In genomic region chr10:24133132-24133531, GRCm38 (mm10) we compare ENCODE assay signal across 18 mouse cellular contexts. TPM values are rescaled to one million over a fixed set of nuclear protein-coding genes. Genes with fewer than 3 reads are reported as not detected.
A peak's percentile ranks its signal among the peaks of the same experiment; 100 is the strongest.
DNase-seq lines count a peak whose midpoint lies in the region; ATAC-seq and TF ChIP-seq lines count a peak whose summit lies in the region.
"Had no signal": no experiment of that assay in that cellular context is flagged by ENCODE, and none has a peak within 500 bp of the region (broad histone marks: within the 10 kb centered on the region; RNA-seq: fewer than 3 reads in every experiment).

No protein-coding gene starts in this region.

- intact Hi-C loops in heart, postnatal 10 days (cut with DNase I): loop anchor here (5.0 kb wide), 1 partner anchor 156 kb away; no protein-coding TSS in a partner anchor

- TF ChIP-seq POLR2A in CH12.LX (IDR thresholded peaks at IDR 0.05; ENCODE audit: low read depth, low read length): no peak

- H3K4me3 ChIP-seq in heart, embryonic 10.5 days: no peak overlapping the region
- no peak overlapping the region for H3K4me3 ChIP-seq in CH12.LX (replicated peaks in 1 of 3; ENCODE audit: low read depth in 2 of 3, low read length in 2 of 3, poor library complexity in 1 of 3)
- peak overlapping the region; percentile 74 for H3K4me3 ChIP-seq in megakaryocyte, embryonic 14.5 days (replicated peaks)
- H3K4me3 ChIP-seq: erythroblast, embryonic 14.5 days; kidney, embryonic 15.5 days; myocyte had no signal

- no peak for TF ChIP-seq RAD21 in CH12.LX (IDR thresholded peaks at IDR 0.05; ENCODE audit: low read depth, low read length)

- dilution Hi-C loops in CH12.LX (cut with MboI; ENCODE audit: extremely low pct_ligation_motif_present, extremely low pct_unique_long_range_greater_than_20kb, low sequenced_read_pairs): no loop called here

- ATAC-seq in hematopoietic stem cell, adult 5-6 weeks (replicated peaks in 1 of 2; ENCODE audit: insufficient read depth in 1 of 2, low FRiP score in 2 of 2, low TSS enrichment in 1 of 2, low read depth in 1 of 2, poor library complexity in 2 of 2, severe bottlenecking in 2 of 2): peak; percentile 82 to 90
- ATAC-seq in erythroid progenitor cell, adult 5-6 weeks (replicated peaks; ENCODE audit: low FRiP score, poor library complexity, severe bottlenecking): no peak

- TF ChIP-seq EP300 in CH12.LX (IDR thresholded peaks at IDR 0.05; ENCODE audit: low read length): peak; percentile 35; the same call in 1 of the 2 replicates

- in situ Hi-C loops in CH12.LX (cut with MboI; ENCODE audit: low pct_ligation_motif_present, low pct_unique_long_range_greater_than_20kb, low sequenced_read_pairs): loop anchor here (25.0 kb wide), 1 partner anchor 321 kb away; no protein-coding TSS in a partner anchor

- DNase-seq in heart, embryonic 10.5 days (ENCODE audit: low spot score): no peak
- DNase-seq in heart, postnatal 10 days: no peak
- DNase-seq in CH12.LX (ENCODE audit: extremely low read depth): peak; percentile 57
- no peak for DNase-seq in left cerebral cortex, adult 18-20 months (ENCODE audit: low spot score in 2 of 2)
- DNase-seq in left cerebral cortex, adult 11 months (ENCODE audit: low spot score): no peak
- DNase-seq: adrenal gland, postnatal 14 days; cerebellum, adult 11-12 months had no signal

- no peaks in the 10 kb centered on the region for H3K79me2 ChIP-seq in CH12.LX (replicated peaks; ENCODE audit: control insufficient read depth, extremely low read depth, insufficient read depth, poor library complexity, severe bottlenecking)

- peaks cover 17% of the 10 kb centered on the region for H3K4me1 ChIP-seq in heart, embryonic 10.5 days
- peaks cover 0 to 17% of the 10 kb centered on the region in 2 experiments; a peak in 2 of 4 replicates for H3K4me1 ChIP-seq in CH12.LX (ENCODE audit: control insufficient read depth in 1 of 2, insufficient read depth in 2 of 2)
- peaks cover 36% of the 10 kb centered on the region for H3K4me1 ChIP-seq in megakaryocyte, embryonic 14.5 days

- 24% methylated on average over 2 of the region's 2 CpGs for WGBS in heart, embryonic 10.5 days

- no peak for TF ChIP-seq CTCF in CH12.LX (conservative IDR thresholded peaks at IDR 0.05 in 1 of 2, IDR thresholded peaks at IDR 0.05 in 1 of 2; ENCODE audit: low read depth in 2 of 2, low read length in 2 of 2)

- no peak overlapping the region for H3K9ac ChIP-seq in CH12.LX (ENCODE audit: insufficient read depth, low read depth)
- H3K9ac ChIP-seq: kidney, embryonic 15.5 days had no signal

- H3K9me3 ChIP-seq in heart, embryonic 10.5 days: no peaks in the 10 kb centered on the region
- no peaks in the 10 kb centered on the region for H3K9me3 ChIP-seq in CH12.LX (replicated peaks; ENCODE audit: low read length)
- H3K9me3 ChIP-seq in megakaryocyte, embryonic 14.5 days: no peaks in the 10 kb centered on the region
- H3K9me3 ChIP-seq: kidney, embryonic 15.5 days had no signal

- H3K27me3 ChIP-seq in heart, embryonic 10.5 days (ENCODE audit: insufficient read depth, poor library complexity, severe bottlenecking): no peaks in the 10 kb centered on the region
- no peaks in the 10 kb centered on the region for H3K27me3 ChIP-seq in CH12.LX (replicated peaks)
- no peaks in the 10 kb centered on the region for H3K27me3 ChIP-seq in megakaryocyte, embryonic 14.5 days (replicated peaks)
- H3K27me3 ChIP-seq: kidney, embryonic 15.5 days had no signal

- no peaks in the 10 kb centered on the region for H3K36me3 ChIP-seq in heart, embryonic 10.5 days
- no peaks in the 10 kb centered on the region for H3K36me3 ChIP-seq in CH12.LX (replicated peaks in 1 of 2; ENCODE audit: control insufficient read depth in 1 of 2, insufficient read depth in 1 of 2, low read length in 1 of 2)
- H3K36me3 ChIP-seq in megakaryocyte, embryonic 14.5 days (replicated peaks; ENCODE audit: low read length): no peaks in the 10 kb centered on the region
- H3K36me3 ChIP-seq: kidney, embryonic 15.5 days had no signal

- H3K27ac ChIP-seq in heart, embryonic 10.5 days: peak overlapping the region; percentile 42; the same call in 1 of the 2 replicates
- no peak overlapping the region for H3K27ac ChIP-seq in CH12.LX (ENCODE audit: insufficient read depth, low read depth)

- H3K4me2 ChIP-seq in CH12.LX (ENCODE audit: insufficient read depth, low read depth, poor library complexity, severe bottlenecking): no peak overlapping the region; the same call in 1 of the 2 replicates
- H3K4me2 ChIP-seq: kidney, embryonic 15.5 days had no signal

TF ChIP-seq in CH12.LX, 34 proteins besides CTCF, POLR2A, EP300 and RAD21:
- TF ChIP-seq ELF1 (IDR thresholded peaks at IDR 0.05; ENCODE audit: low read depth, low read length): peak; percentile 69
- peak; percentile 53; the same call in 1 of the 2 replicates for TF ChIP-seq MXI1 (IDR thresholded peaks at IDR 0.05; ENCODE audit: low read depth, low read length)
- TF ChIP-seq MYC (IDR thresholded peaks at IDR 0.05; ENCODE audit: low read depth, low read length): no peak
- TF ChIP-seq HCFC1 (IDR thresholded peaks at IDR 0.05; ENCODE audit: low read depth, low read length): peak; percentile 45
- 0 out of 2 replicates have a peak, but pooled peaks have one; percentile 23 for TF ChIP-seq TBP (conservative IDR thresholded peaks at IDR 0.05; ENCODE audit: low read depth, low read length)
- TF ChIP-seq ZNF384 (IDR thresholded peaks at IDR 0.05; ENCODE audit: low read depth, low read length): no peak
- peak; percentile 56; the same call in 1 of the 2 replicates for TF ChIP-seq MAZ (IDR thresholded peaks at IDR 0.05; ENCODE audit: low read depth, low read length)

RNA-seq across cellular contexts. Expression of gene Stx7, which starts 16.0 kb away (rescaled TPM):
- 78.7 and 81.8 TPM in 2 replicates for polyA plus RNA-seq in heart, embryonic 10.5 days (2016; fragmentation: Nextera tagmentation; extraction: Ambion mirVana)
- 10 to 100 TPM; 44.9 to 54.6 TPM for total RNA-seq in heart, postnatal 10 days (2021)
- total RNA-seq in CH12.LX (2012; rRNA removed) (92.8 and 117 TPM in 2 replicates), CH12.LX (2014; rRNA removed) (176 and 194 TPM in 2 replicates)
- polyA plus RNA-seq in CH12.LX (2012; ENCODE audit: insufficient read length, low read depth): 102 TPM in 2 replicates
- total RNA-seq in hematopoietic stem cell, adult 5-6 weeks (2017): 38.7 and 44.2 TPM in 2 replicates
- polyA plus RNA-seq in megakaryocyte, embryonic 14.5 days (2012; ENCODE audit: insufficient read depth, low replicate concordance): 109 and 228 TPM in 2 replicates
- total RNA-seq in erythroid progenitor cell, adult 5-6 weeks (2015; ENCODE audit: low replicate concordance): 10.8 and 21.4 TPM in 2 replicates
- 30.8 and 35.2 TPM in 2 replicates for total RNA-seq in erythroid progenitor cell, adult 5-6 weeks (2017; ENCODE audit: low replicate concordance)
- 100 to 1,000 TPM; 136 to 139 TPM for total RNA-seq in left cerebral cortex, adult 18-20 months (2021)

RNA-seq across cellular contexts. Expression of gene Taar9, which starts 23.8 kb away (rescaled TPM):
- polyA plus RNA-seq in heart, embryonic 10.5 days (2016; fragmentation: Nextera tagmentation; extraction: Ambion mirVana): not detected in 2 replicates
- not detected for total RNA-seq in heart, postnatal 10 days (2021)
- total RNA-seq in CH12.LX (2012; rRNA removed) (not detected in 2 replicates), CH12.LX (2014; rRNA removed) (not detected in 2 replicates)
- not detected in 2 replicates for polyA plus RNA-seq in CH12.LX (2012; ENCODE audit: insufficient read length, low read depth)
- total RNA-seq in hematopoietic stem cell, adult 5-6 weeks (2017): not detected in 2 replicates
- not detected in 2 replicates for polyA plus RNA-seq in megakaryocyte, embryonic 14.5 days (2012; ENCODE audit: insufficient read depth, low replicate concordance)
- not detected in 2 replicates for total RNA-seq in erythroid progenitor cell, adult 5-6 weeks (2015; ENCODE audit: low replicate concordance)
- not detected in 2 replicates for total RNA-seq in erythroid progenitor cell, adult 5-6 weeks (2017; ENCODE audit: low replicate concordance)
- total RNA-seq in left cerebral cortex, adult 18-20 months (2021): not detected
- total RNA-seq: adrenal gland, postnatal 14 days; heart, adult 8-10 months; left cerebral cortex, postnatal 36 days; megakaryocyte-erythroid progenitor cell, adult 5-6 weeks had no signal
- polyA plus RNA-seq: erythroblast, embryonic 14.5 days; hindbrain, embryonic 11.5 days; kidney, embryonic 15.5 days; myocyte had no signal

RNA-seq across cellular contexts. Expression of gene Taar8c, which starts 31.4 kb away (rescaled TPM):
- not detected in 2 replicates for polyA plus RNA-seq in heart, embryonic 10.5 days (2016; fragmentation: Nextera tagmentation; extraction: Ambion mirVana)
- total RNA-seq in heart, postnatal 10 days (2021): not detected
- total RNA-seq in CH12.LX (2012; rRNA removed): not detected in 2 replicates
- not detected in 2 replicates for total RNA-seq in CH12.LX (2014; rRNA removed)
- not detected in 2 replicates for polyA plus RNA-seq in CH12.LX (2012; ENCODE audit: insufficient read length, low read depth)
- total RNA-seq in hematopoietic stem cell, adult 5-6 weeks (2017): not detected in 2 replicates
- polyA plus RNA-seq in megakaryocyte, embryonic 14.5 days (2012; ENCODE audit: insufficient read depth, low replicate concordance): not detected in 2 replicates
- not detected in 2 replicates for total RNA-seq in erythroid progenitor cell, adult 5-6 weeks (2015; ENCODE audit: low replicate concordance)
- total RNA-seq in erythroid progenitor cell, adult 5-6 weeks (2017; ENCODE audit: low replicate concordance): not detected in 2 replicates
- total RNA-seq in left cerebral cortex, adult 18-20 months (2021): not detected
- total RNA-seq: adrenal gland, postnatal 14 days; heart, adult 8-10 months; left cerebral cortex, postnatal 36 days; megakaryocyte-erythroid progenitor cell, adult 5-6 weeks had no signal
- polyA plus RNA-seq: erythroblast, embryonic 14.5 days; hindbrain, embryonic 11.5 days; kidney, embryonic 15.5 days; myocyte had no signal

RNA-seq across cellular contexts. Expression of gene Taar8b, which starts 41.0 kb away (rescaled TPM):
- polyA plus RNA-seq in heart, embryonic 10.5 days (2016; fragmentation: Nextera tagmentation; extraction: Ambion mirVana): not detected in 2 replicates
- total RNA-seq in heart, postnatal 10 days (2021): not detected
- total RNA-seq in CH12.LX (2012; rRNA removed): not detected in 2 replicates
- total RNA-seq in CH12.LX (2014; rRNA removed): not detected in 2 replicates
- polyA plus RNA-seq in CH12.LX (2012; ENCODE audit: insufficient read length, low read depth): not detected in 2 replicates
- total RNA-seq in hematopoietic stem cell, adult 5-6 weeks (2017): not detected in 2 replicates
- polyA plus RNA-seq in megakaryocyte, embryonic 14.5 days (2012; ENCODE audit: insufficient read depth, low replicate concordance): not detected in 2 replicates
- not detected in 2 replicates for total RNA-seq in erythroid progenitor cell, adult 5-6 weeks (2015; ENCODE audit: low replicate concordance)
- not detected in 2 replicates for total RNA-seq in erythroid progenitor cell, adult 5-6 weeks (2017; ENCODE audit: low replicate concordance)
- total RNA-seq in left cerebral cortex, adult 18-20 months (2021): not detected
- total RNA-seq: adrenal gland, postnatal 14 days; heart, adult 8-10 months; left cerebral cortex, postnatal 36 days; megakaryocyte-erythroid progenitor cell, adult 5-6 weeks had no signal
- polyA plus RNA-seq: erythroblast, embryonic 14.5 days; hindbrain, embryonic 11.5 days; kidney, embryonic 15.5 days; myocyte had no signal

RNA-seq across cellular contexts. Expression of gene Taar8a, which starts 56.8 kb away (rescaled TPM):
- not detected in 2 replicates for polyA plus RNA-seq in heart, embryonic 10.5 days (2016; fragmentation: Nextera tagmentation; extraction: Ambion mirVana)
- total RNA-seq in heart, postnatal 10 days (2021): not detected
- not detected in 2 replicates for total RNA-seq in CH12.LX (2012; rRNA removed)
- total RNA-seq in CH12.LX (2014; rRNA removed): not detected in 2 replicates
- polyA plus RNA-seq in CH12.LX (2012; ENCODE audit: insufficient read length, low read depth): not detected in 2 replicates
- total RNA-seq in hematopoietic stem cell, adult 5-6 weeks (2017): not detected in 2 replicates
- not detected in 2 replicates for polyA plus RNA-seq in megakaryocyte, embryonic 14.5 days (2012; ENCODE audit: insufficient read depth, low replicate concordance)
- total RNA-seq in erythroid progenitor cell, adult 5-6 weeks (2015; ENCODE audit: low replicate concordance): not detected in 2 replicates
- total RNA-seq in erythroid progenitor cell, adult 5-6 weeks (2017; ENCODE audit: low replicate concordance): not detected in 2 replicates
- not detected for total RNA-seq in left cerebral cortex, adult 18-20 months (2021)
- total RNA-seq: adrenal gland, postnatal 14 days; heart, adult 8-10 months; left cerebral cortex, postnatal 36 days; megakaryocyte-erythroid progenitor cell, adult 5-6 weeks had no signal
- polyA plus RNA-seq: erythroblast, embryonic 14.5 days; hindbrain, embryonic 11.5 days; kidney, embryonic 15.5 days; myocyte; spleen, adult 2 months had no signal
